Mouse (Mus musculus) midbrain, postnatal 0 days (tissue): ENCODE results near the gene Vmn1r188. TPM values are rescaled to one million over a fixed set of nuclear protein-coding genes. Genes with fewer than 3 reads are reported as not detected.
"Not testable (repeated sequence)": the region's sequence is repeated elsewhere in the genome, so short reads cannot be mapped to it uniquely, and the experiment has no call there.

Experiments
- ATAC-seq: fragments of 200-750 bp; cut with Nextera tagmentation; 2 replicates; pipeline ENCODE4 v1.8.0; 2017; ENCODE audit warnings: moderate number of reproducible peaks, mild to moderate bottlenecking, moderate TSS enrichment, moderate library complexity; ENCODE audit not compliant: low FRiP score
- DNase-seq: peaks from one replicate; pipeline ENCODE4 v3.0.0-alpha.2; 2015; ENCODE audit warnings: low spot score
- H3K27ac ChIP-seq: fragments of 300-500 bp; sonication (generic); 2 replicates; pipeline ENCODE4 v1.5.1; 2014; ENCODE audit warnings: low read depth, mild to moderate bottlenecking, low read length, mixed read lengths
- H3K27me3 ChIP-seq: fragments of 300-500 bp; sonication (generic); 2 replicates; pipeline ENCODE4 v1.6.1; 2014; ENCODE audit warnings: low read length, control low read depth, mixed read lengths; ENCODE audit not compliant: insufficient read depth
- H3K36me3 ChIP-seq: fragments of 300-500 bp; sonication (generic); 2 replicates; pipeline ENCODE4 v1.6.1; 2014; ENCODE audit warnings: low read length, control low read depth, mixed read lengths; ENCODE audit not compliant: insufficient read depth
- H3K4me1 ChIP-seq: fragments of 300-500 bp; sonication (generic); 2 replicates; pipeline ENCODE4 v1.6.1; 2014; ENCODE audit warnings: mild to moderate bottlenecking, control low read depth, antibody characterized with exemption, low read length, mixed read lengths; ENCODE audit not compliant: insufficient read depth
- H3K4me2 ChIP-seq: fragments of 300-500 bp; sonication (generic); 2 replicates; pipeline ENCODE4 v1.6.1; 2014; ENCODE audit warnings: low read depth, mild to moderate bottlenecking, low read length, mixed read lengths; ENCODE audit not compliant: poor library complexity, severe bottlenecking
- H3K4me3 ChIP-seq: fragments of 300-500 bp; sonication (generic); 2 replicates; pipeline ENCODE4 v1.5.1; 2014; ENCODE audit warnings: low read depth, mild to moderate bottlenecking, low read length, moderate library complexity
- H3K9ac ChIP-seq: fragments of 300-500 bp; sonication (generic); replicated peaks from 2 replicates; pipeline ENCODE4 v1.6.1; 2014; ENCODE audit warnings: mild to moderate bottlenecking, low read length, moderate library complexity, mixed read lengths; ENCODE audit not compliant: poor library complexity, severe bottlenecking
- H3K9me3 ChIP-seq: fragments of 300-500 bp; sonication (generic); 2 replicates; pipeline ENCODE4 v1.6.1; 2016; ENCODE audit warnings: low read length, control low read depth
- CTCF ChIP-seq: IDR thresholded peaks from 2 replicates; pipeline ENCODE4 v1.5.1; 2016; ENCODE audit warnings: antibody characterized with exemption, mild to moderate bottlenecking
- WGBS: fragments of 180-500 bp; shearing (Covaris S2); extraction: QIAGEN DNeasy Blood & Tissue Kit; methylation state at CpG from one replicate; pipeline ENCODE4 v1.1.7; 2014; 5-methylcytosine and 5-hydroxymethylcytosine counted together
- polyA plus RNA-seq: library from polyadenylated mRNA; unstranded; fragments of >200 nt; fragmentation: Nextera tagmentation; extraction: Ambion mirVana; gene quantifications from 2 replicates; pipeline ENCODE4 v1.2.1, GENCODE M21; 2015
- total RNA-seq: library from RNA; depleted of rRNA; stranded (reverse); fragments of >200 nt; gene quantifications from 2 replicates; pipeline ENCODE4 v1.2.3, GENCODE M21; 2014

Vmn1r188 gene
- total and polyA plus RNA-seq, 2 experiments from 2014 or later = not detected

DNA sequence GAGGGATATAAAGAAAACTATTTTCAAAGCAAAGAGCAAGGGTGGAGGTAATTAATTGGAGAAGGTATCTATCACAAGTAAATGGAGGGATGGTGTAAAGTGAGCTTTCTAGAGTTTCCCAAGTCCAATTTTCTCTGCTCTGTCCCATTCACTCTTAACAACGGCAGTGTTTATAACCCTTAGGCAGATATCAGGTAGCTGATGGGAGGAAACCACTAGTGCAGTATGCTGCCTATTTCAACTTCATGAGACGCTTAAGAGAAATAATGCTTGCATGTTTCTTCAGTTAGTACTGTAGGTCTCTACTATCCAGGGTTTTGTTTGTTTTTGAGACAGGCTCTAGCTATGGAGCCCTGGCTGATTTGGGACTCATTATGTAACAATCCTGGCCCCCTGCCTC is 46.8 kb upstream of the Vmn1r188 start:
- ATAC-seq = no peak
- no peak overlapping the region for H3K4me3 ChIP-seq
- H3K27ac ChIP-seq = no peak overlapping the region
- H3K4me2 ChIP-seq = no peak overlapping the region
- H3K4me1 ChIP-seq = peaks cover 14% of the 10 kb centered on the region
- no peak overlapping the region for H3K9ac ChIP-seq
- H3K27me3 ChIP-seq = no peaks in the 10 kb centered on the region
- H3K36me3 ChIP-seq = no peaks in the 10 kb centered on the region
- no peak for TF ChIP-seq CTCF
- 83% methylated on average over 2 of the region's 2 CpGs for WGBS
- no peak for DNase-seq
- H3K9me3 ChIP-seq = no peaks in the 10 kb centered on the region

DNA sequence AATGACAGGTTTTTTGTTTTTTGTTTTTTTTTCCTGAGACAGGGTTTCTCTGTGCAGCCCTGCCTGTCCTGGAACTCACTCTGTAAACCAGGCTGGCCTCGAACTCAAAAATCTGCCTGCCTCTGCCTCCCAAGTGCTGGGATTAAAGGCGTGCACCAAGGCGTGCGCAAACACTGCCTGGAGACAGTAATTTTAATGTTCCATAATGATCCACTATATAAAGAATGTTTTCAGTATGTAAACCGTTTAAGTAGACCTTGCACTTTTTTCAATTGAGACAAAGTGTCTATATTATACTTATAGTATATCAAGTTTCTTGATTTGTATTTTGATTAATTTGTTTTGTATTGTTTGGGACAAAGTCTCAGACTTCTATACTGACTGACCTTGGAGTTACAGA is 44.9 kb upstream of the Vmn1r188 start:
- no peak for ATAC-seq

DNA sequence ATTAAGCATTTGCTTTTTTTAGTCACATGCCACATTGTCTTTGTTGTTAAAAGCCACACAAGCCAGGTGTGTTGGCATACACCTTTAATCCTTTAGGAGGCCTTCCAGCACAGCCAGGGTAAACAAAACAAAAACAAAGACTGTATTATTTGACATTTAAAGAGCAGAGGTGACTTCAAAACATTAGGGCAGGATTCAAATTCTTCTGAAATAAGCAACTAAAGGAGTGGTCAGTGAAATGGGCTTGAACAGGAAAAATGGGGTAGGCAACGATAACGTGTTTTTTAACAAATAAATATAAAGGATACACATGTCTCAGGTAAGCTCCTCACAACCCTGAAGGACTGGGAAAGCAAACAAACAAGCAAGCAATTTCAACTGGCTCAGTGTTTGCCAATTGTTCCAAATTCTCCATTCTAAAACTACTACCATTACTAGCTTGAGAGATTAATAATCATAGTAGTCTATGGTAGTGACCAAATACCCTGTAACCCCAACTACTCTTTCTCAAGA is 44.2 kb upstream of the Vmn1r188 start:
- ATAC-seq (no peak), DNase-seq (no peak)
- H3K4me2 ChIP-seq = peak overlapping the region; percentile 59
- TF ChIP-seq CTCF = no peak
- no peaks in the 10 kb centered on the region for H3K36me3 ChIP-seq
- peaks cover 14% of the 10 kb centered on the region for H3K4me1 ChIP-seq
- no peak overlapping the region for H3K27ac ChIP-seq
- 0 out of 2 replicates have a peak overlapping the region, but pooled peaks have one; percentile 36 for H3K4me3 ChIP-seq
- WGBS = 8% methylated on average over 2 of the region's 2 CpGs
- no peak overlapping the region for H3K9ac ChIP-seq
- no peaks in the 10 kb centered on the region for H3K27me3 ChIP-seq
- no peaks in the 10 kb centered on the region for H3K9me3 ChIP-seq

More for the DNA sequence above, 44.9 kb upstream of the Vmn1r188 start:
- Histone ChIP-seq H3K9ac (no peak overlapping the region), H3K27me3 (no peaks in the 10 kb centered on the region), H3K9me3 (no peaks in the 10 kb centered on the region), H3K27ac (no peak overlapping the region), H3K4me1 (peaks cover 14% of the 10 kb centered on the region), H3K4me2 (no peak overlapping the region), H3K36me3 (no peaks in the 10 kb centered on the region), H3K4me3 (no peak overlapping the region)
- no peak for DNase-seq
- TF ChIP-seq CTCF = no peak
- 65% methylated on average over 5 of the region's 5 CpGs for WGBS

DNA sequence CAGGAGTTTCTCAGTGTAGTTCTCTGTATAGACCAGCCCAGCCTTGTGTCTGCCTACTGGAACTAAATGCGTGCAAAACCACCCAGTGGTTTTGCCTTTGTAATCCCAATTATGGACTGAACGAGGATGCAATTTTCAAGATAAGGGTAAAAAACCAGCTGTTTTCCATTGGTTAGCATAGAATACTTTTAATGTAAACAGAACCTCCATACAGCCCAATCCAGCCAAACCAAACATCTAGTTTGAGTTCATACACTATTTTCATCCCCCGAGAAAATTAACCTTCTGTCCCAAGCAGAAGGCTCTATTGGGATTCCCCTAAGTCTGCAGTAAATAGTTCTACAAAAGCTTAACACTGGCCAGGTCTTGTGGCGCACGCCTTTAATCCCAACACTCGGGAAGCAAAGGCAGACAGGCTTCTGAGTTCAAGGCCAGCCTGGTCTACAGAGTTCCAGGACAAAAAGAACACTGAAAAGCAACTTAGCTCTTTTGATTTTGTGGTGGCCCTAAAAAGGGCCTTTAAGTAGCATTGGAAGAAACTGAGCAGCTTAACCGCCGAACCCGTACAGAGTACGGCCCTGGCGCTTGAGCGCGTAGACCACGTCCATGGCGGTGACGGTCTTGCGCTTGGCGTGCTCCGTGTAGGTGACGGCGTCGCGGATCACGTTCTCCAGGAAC is 43.6 kb upstream of the Vmn1r188 start:
- H3K4me1 ChIP-seq = peaks cover 14% of the 10 kb centered on the region
- H3K9ac ChIP-seq = no peak overlapping the region
- H3K4me2 ChIP-seq = peak overlapping the region; percentile 59
- H3K4me3 ChIP-seq = peak overlapping the region; percentile 36
- no peaks in the 10 kb centered on the region for H3K27me3 ChIP-seq
- H3K9me3 ChIP-seq = no peaks in the 10 kb centered on the region
- ATAC-seq (0 out of 2 replicates have a peak, but pooled peaks have one; percentile 2), DNase-seq (peak; percentile 27)
- 2% methylated on average over 17 of the region's 24 CpGs for WGBS
- no peak for TF ChIP-seq CTCF
- H3K27ac ChIP-seq = 0 out of 2 replicates have a peak overlapping the region, but pooled peaks have one; percentile 47
- no peaks in the 10 kb centered on the region for H3K36me3 ChIP-seq

DNA sequence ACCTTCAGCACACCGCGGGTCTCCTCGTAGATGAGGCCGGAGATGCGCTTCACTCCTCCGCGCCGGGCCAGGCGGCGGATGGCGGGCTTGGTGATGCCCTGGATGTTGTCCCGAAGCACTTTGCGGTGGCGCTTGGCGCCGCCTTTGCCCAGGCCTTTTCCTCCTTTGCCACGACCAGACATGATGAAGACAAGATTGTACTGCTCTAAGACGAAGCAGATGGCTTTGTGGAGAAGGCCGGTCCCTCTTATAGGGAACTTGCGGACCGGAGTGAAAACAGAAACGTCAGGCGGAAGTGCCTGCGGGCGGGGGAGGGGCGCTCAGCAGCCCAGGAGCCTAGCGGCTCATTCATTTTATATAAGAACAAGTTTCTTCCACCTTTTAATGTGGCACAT is 43.1 kb upstream of the Vmn1r188 start, which contains the start of gene Hist1h4i:
Gene Hist1h4i (minus strand): TSS at position 221 of the 395 bp plus-strand sequence.
- H3K4me1 ChIP-seq = peaks cover 13% of the 10 kb centered on the region
- not testable (repeated sequence) for H3K9ac ChIP-seq, H3K27me3 ChIP-seq, H3K36me3 ChIP-seq, H3K9me3 ChIP-seq
- H3K4me3 ChIP-seq = peak within 1 kb of the TSS; percentile 36
- under 1% methylated on average over 21 of the region's 27 CpGs for WGBS
- peak within 1 kb of the TSS; percentile 59 for H3K4me2 ChIP-seq
- DNase-seq (peak; percentile 96), ATAC-seq (peak; percentile 52)
- H3K27ac ChIP-seq = 0 out of 2 replicates have a peak within 1 kb of the TSS, but pooled peaks have one; percentile 47
